Mouse (Mus musculus) thymus, postnatal 25 days (tissue): ENCODE measurements at regions not wholly inside any gene's neighbourhood (a gene's known extent, or its start where the extent isn't known, plus 50 kb on each side); places are given as distances from the start of the nearest gene placed in this dataset.
"Not testable (repeated sequence)": the region's sequence is repeated elsewhere in the genome, so short reads cannot be mapped to it uniquely, and the experiment has no call there.

Experiments
- DNase-seq: peaks from one replicate; pipeline ENCODE4 v3.0.0; 2022

DNA sequence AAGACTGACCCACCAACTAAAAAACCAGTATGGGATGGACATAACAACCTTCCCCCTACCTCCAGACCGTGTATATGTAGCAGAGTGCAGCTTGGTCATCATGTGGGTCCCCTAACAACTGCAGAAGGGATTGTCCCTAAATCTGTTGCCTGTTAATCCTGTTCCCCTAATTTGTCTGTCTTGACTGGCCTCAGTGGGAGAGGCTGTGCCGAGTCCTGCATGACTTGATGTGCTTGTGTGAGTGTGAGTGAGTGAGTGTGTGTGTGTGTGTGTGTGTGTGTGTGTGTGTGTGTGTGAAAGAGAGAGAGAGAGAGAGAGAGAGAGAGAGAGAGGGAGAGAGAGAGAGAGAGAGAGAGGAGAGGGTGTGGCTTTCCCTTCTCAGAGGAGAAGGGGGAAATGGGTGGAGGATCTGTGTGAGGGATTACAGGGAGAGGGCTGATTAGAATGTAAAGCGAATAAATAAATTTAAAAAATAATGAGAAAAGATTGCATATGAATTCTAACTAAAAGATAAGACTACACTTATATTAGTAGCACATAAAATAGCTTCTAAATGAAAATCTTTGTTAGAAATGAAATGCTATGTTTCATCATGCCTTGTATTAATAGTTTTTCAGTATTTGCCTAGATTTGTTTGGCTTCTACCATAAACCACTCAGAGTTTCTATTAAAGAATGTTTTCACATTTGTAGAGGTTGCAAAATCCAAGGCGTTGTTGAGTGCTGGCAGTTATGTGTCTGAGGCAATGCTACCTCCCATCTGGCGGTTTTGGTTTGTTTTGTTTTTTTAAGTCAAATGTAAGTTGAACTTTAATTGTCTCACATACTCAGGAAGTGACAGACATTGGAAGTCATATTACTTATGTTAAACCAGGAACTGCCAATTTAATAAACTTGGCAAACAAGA, 740.9 kb downstream of the Abca13 start:
- no peak for DNase-seq

DNA sequence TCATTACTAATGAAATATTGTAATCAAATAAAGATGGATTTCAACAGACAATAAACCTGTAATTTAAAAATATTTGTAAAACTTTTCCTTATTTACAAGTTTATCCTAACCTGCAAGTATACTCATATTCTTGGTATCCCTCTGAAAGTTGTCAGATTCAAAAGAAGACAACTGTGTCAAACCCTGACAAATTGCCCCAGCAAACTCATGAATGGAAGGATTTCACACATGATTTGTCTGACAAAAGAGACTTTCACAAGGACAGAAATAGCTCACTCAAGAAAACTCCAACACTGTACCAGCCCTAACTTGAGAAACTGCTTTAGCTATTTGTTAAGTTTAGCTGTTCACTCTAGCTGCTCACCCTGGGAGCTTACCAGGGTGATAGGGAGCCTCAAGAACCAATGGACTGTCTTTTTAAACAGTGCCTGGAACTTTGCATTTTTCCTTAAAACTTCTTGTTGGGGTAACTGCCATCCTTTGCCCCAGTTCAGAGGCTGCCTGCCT, 771.0 kb downstream of the Abca13 start:
- no peak for DNase-seq

DNA sequence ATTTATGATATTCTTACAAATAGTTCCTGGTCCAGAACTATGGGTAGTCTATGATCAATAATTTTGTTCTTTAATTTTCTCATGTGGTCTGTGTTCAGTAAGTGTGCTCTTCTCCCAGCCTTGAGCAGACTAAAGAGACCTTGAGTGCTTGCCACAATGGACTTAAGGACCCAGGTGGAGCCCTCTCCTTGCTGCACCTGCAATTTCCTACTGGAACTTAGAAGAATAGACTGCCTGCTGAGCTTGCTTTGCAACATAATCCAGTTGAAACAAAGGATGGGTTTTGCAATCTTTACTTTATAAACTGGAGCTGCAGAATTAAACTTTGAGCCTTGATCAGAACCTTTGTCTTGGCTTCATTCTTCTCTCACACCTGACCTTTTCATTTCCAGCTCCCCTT, 791.2 kb downstream of the Abca13 start:
- DNase-seq = no peak

DNA sequence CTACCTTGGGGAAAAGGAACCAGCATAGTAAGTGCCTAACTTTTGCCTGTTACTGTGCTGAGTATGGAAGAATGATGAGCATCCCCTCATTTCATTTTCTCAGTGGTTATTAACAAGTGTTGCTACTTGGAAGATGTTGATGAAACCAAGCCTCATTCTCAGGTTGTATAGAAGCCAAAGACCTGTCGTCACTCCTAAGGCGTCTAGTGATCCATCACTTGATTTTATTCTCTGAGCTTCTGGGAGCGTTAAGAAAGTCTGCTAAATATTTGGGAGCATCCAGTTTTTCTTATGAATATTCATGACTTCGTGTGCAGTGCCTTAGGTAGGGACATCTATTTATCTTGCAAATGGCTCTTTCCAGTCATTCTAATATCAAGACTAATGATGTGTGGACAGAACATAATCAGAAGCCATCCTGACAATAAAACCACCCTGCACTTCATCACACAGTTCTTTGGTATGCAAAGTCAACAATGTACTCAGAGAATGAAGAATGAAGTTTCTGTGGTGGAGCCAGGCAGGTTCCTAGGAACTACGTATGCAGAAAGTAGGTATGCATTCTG, 802.9 kb downstream of the Abca13 start:
- DNase-seq = no peak

DNA sequence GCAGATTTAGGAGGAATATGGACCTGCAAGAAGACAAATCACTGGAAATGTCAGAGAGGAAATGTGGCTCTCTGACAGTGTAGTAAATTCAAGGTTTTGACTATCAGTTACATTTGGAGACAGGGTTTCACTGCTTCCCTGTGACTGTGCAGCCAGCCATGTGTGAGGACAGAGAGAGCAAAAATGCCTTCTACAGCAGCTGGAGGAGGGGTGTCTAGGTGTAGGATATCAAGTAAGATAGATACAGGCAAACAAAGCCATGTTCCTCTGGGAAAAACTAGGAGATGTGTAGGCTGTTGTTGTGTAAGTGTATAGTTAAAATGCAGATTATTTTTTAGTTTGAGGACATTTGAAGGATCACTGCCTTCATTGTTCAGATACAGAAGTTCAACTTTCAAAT, 803.6 kb downstream of the Abca13 start:
- no peak for DNase-seq

DNA sequence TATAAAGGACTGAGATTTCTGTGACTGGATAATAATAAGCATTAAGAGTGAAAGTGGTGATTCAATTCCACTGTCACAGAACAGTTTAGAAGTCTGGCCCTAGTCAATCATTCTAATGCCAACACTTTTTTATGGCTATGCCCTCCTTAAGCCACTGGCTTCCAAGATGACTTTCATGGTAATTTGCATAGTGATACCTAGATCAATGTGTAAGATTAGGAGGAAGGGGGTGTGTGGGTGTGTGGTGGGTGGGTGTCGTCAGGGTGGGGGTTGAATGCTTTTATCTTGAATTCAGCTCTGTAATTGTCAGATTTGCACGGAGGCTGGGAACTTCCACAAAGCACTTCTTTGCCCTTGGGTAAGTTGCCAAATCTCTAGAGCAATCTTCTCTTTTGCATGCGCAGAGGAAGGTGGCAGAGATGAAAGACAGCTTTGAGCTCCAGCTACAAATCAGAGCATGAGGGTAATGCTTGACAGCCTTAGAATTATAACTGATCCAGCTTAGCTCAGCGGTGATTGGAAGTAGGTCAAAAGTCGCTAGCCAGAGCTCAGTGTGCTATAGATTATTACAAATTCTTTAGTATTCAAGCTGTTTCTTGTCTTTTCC, 805.9 kb downstream of the Abca13 start:
- DNase-seq = no peak

DNA sequence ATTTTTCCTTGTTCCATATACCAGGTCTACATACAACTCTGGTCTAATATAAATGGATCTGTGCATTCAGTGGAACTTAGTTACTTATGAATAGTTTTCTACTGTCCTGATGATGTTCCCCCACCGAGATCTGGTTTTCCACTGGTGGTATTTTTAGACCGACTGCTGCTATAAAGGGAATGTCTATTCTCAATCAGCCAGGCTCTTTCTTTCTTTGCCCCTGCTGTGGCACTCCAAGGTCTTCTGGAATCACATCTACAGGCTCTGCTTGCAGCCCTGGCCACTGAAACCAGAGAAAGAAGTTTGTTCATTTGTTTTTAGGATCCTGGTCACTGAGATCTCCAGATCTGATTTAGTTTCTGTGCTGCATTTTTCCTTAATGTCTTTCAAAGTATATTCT, 810.4 kb downstream of the Abca13 start:
- no peak for DNase-seq

DNA sequence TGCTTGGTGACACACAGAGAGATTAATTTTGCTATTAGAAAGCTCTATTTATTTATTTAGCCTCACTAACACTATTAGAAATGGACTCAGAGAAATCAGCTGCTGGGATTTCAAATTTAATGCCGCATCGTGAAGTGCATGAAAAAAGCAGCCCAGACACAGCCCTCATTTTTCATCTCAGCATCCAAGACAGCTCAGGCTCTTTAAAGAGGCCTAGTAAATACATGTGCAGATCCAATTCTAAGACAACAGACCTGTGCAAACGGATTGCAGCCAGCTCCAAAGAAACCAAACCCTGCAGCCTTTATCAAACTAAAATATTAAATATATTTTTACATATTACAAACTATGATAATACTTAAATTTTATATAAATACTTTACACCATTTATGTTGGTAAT, 815.1 kb downstream of the Abca13 start:
- no peak for DNase-seq

DNA sequence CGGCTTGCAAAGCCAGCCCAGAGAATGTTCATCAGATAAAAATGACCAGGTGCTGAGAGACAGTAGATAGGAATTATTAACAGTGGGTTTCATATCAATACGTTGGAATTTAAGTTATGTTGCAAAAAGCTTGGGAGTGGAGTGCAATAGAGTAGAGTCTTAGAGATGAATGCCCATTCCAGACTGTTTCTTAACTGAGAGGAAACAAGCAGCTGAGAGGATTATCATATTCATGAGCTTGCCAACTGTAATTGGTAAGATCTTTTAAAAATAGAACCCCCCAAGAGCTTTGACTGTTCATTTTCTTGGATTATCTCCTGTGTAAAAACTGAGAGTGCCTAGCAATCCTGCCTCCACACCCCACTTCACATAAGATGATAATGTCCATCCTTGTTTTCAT, 854.9 kb downstream of the Abca13 start:
- DNase-seq = no peak

DNA sequence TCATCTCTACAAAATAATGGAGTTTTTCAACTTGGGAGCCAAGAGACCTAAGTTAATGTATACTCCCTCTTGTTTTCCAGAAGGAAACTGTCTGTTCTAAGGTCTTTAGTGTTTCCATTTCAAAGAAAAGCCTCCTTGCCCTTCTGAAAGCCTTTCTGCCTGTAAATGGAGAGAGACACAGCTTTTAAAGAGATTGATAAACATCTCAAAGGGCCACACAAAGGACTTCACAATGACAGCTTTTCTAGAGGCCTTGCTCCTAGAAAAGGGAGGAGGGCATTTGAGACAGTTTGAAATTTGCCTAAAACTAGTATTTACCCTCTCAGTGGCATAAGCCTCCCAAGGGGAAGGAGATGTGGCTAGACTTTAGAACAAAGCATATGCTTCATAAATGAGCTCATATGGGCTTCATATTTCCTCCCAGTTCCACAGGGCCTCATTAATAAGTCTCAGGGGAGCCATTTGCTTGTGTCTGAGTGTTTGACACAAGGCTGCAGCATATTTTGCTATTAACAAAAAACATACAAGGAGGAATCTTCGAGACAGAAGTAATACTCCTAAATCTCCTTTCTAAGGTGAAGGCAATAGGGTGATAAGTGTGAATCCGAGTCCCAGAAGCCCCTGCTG, 860.0 kb downstream of the Abca13 start:
- DNase-seq = no peak

DNA sequence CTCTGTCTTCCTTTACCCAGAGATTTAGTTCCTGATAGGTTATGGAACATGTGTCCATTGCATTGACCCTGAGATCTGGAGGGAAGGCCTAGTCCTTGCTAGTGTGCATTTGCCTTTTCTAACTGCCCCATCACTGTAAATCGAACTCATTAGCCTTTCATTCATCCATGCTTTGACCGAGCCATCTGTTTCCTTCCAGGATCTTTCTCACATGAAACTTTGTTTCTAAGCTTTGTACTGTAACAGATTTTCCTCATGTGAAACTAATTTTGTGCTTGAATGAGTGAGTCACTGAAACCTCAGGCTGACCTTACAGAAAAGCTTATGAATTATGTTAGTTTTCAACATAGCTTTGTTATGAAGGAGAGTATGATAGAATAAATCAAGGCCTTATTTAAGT, 880.1 kb downstream of the Abca13 start:
- no peak for DNase-seq

DNA sequence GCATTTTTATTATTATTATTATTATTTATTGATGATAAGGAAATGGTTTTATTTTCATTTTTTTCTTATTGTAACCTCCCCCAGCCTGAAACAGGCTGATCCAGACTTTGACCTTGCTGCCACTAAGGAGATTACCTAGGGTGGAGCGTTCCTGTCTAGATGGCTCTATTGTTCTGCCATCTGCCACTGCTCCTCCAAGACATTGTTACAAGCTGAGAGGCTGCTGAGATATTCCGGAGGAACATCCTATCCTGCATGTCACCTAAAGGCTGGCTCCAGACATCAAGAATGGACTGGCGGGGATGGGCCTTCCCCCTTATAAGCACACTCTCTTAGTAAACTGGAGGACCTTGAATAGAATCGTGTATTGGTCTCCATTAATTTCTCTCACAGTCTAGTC, 896.2 kb downstream of the Abca13 start:
- DNase-seq = no peak

DNA sequence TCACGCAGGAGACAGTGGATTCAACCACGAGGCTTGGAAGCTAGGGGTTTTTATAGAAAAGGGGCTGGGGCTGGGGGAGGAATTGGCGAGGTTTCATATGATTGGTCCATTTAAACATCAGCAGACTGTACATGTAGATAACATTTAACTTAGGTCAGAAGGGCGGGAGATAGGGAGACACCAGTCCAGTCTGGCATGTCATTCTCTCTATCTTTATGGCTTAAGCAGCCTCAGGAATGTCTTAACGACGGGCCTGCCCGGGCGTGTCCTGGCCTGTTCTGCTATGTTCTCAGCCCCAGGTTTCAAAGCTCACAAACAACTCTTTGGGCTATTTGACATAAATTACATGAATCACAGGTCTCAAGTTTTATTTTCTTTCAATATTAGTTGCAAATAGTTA, 910.6 kb downstream of the Abca13 start:
- not testable (repeated sequence) for DNase-seq

DNA sequence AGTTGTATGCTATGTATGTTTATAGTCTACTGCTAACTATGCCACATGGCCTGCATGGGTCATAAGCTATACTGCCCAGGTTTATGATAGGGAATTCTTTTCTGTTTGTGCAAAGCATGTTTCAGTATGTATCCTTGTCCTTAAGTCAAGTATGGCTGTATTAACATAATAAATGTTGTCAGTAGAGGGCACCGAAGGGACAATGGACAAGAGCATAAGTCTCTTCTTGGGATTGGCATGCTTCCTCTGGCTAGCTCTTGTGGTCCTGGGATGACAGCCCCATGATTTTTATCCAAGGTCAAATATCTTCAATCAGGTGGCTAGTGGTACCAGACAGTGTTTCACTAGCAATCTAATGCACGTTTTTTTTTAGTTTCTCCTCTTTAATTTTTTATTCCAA, 913.3 kb downstream of the Abca13 start:
- no peak for DNase-seq

DNA sequence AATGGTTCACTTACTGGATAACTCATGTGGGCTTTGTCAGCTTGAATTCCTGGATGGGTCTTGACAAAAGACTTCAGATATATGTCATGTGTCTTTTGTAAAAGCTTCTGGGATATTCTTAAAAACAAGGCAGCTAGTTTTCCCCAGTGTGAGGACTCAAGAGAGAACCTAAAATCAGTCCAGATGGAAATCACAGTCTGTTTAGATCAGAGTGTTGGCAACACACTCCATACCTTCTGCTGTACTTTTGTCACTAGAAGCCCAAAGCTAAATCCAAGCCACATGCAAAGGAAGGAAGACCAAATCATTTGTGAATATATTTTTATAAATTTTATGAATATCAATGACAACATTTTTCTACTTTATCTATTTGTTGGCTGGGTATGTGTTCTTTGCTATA, 950.4 kb downstream of the Abca13 start:
- DNase-seq = no peak

DNA sequence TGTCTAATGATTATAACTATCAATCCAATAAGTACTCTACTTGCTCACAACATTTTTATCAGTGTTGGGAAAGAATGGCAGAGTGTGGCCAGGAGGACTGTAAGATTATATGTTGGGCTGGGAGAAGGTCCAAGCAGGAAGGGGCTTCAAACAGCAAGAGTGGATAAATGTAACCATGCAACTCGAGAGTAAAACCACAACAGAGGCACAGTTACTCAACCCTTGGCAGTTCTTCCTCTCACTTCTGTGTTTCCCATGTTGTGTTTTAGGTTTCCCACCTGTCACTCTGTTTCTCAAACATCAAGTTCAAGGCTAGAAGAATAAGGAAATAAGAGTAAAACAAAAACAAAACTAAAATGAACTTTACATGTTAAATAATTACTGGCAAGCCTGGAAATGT, 957.4 kb downstream of the Abca13 start:
- DNase-seq = no peak

DNA sequence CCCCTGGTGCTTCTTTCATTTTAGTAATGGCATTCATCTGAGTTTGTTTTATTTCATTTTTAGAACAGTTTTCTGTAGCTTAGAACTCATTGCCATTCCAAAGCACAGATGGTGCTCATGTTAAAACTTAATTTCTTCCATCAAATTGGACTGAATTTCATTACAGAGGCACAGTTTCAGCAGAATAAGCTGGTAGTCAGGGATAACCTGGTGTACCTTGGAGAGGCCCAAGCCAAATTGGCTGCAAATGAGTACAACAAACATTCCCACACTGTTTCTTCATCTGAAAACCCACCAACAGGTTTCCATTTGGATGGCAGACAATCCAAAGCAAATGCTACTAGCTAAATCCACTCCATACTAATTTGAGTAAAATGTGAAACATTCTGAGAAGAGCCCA, 960.2 kb upstream of the Vwc2 start:
- DNase-seq = no peak

DNA sequence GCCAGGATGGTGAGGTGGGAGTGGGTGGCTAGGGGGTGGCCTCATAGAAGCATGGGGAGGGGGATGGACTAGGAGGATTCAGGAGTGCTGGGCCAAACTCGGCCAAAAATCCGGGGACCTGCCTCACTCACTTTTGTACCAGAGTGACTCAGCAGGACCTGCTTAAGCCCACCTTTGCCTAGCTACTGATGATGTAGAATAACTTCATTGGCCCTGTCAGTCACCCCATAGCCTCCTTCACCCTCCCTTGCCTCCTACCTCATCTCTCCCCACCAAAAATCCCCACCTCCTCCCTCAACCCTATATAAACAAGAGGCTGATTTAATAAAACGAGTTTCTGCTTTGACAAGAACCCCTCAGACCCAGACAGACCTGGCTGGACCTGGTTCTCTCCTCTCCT, 920.3 kb upstream of the Vwc2 start:
- no peak for DNase-seq

DNA sequence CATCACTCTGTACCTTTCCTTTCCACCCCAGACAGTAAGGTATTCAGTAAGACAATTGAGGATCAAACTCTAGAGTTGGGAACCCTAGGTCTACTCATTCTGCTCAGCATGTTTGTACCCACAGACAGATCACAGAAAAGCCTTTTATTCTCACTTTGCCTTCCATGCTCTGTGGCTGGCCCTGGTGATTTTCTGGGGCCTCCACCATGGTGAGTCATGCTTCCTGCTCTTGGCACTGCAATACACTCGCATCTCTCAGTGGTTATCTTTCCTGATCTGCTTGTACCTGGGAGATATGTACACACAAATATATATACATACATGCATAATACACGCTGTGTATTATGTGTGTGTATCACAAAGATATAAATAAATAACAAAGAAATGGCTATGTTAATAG, 919.2 kb upstream of the Vwc2 start:
- no peak for DNase-seq

DNA sequence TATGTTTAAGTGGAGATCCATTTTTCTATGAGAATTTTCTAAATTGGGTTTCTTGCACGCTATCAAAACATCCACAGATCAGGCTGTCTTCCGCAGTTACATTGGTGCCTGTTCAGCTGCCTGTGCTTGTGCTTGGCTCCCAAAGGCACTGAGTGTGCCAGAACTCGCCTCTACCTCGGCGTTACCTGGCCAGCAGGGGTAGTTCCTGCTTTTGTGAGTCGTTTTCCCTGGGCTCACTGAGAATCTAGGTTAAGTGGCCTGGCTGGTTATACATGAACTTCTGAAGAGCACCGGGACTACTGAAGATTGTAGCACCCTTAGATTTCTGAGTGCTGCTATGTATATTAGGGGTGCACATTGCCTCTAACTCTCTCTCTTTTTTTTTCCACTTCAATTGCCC, 913.0 kb upstream of the Vwc2 start:
- DNase-seq = peak; percentile 13

DNA sequence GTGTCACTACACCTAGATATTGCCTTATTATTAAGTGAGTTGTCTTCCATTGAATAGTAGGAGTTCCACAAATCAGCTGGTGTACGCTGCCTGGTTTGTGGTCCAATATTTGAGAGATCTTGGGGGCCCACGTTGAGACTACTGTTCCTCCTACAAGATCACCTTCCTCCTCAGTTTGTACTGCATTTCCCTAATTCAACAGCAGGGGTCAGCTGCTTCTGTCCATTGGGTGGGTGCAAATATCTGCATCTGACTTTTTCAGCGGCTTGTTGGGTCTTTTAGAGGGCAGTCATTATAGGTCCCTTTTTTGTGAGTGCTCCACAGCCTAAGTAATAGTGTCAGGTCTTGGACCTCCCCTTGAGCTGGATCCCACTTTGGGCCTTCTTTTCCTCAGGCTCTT, 908.8 kb upstream of the Vwc2 start:
- no peak for DNase-seq
